Mouse (Mus musculus) lung, embryonic 16.5 days (tissue): Measurements from ENCODE around the gene Tppp2. TPM values are rescaled to one million over a fixed set of nuclear protein-coding genes. Genes with fewer than 3 reads are reported as not detected.

ENCODE experiments used
- ATAC-seq: fragments of 200-750 bp; cut with Nextera tagmentation; 2 replicates; pipeline ENCODE4 v1.8.0; 2017; ENCODE audit warnings: low read depth, mild to moderate bottlenecking, moderate library complexity
- H3K27ac ChIP-seq: fragments of 300-500 bp; sonication (generic); 2 replicates; pipeline ENCODE4 v1.5.1; 2014; ENCODE audit warnings: mild to moderate bottlenecking, control low read depth, low read length
- H3K27me3 ChIP-seq: fragments of 300-500 bp; sonication (generic); 2 replicates; pipeline ENCODE4 v1.6.1; 2014; ENCODE audit warnings: low read depth, low read length, mixed read lengths; ENCODE audit not compliant: control insufficient read depth, insufficient read depth
- H3K36me3 ChIP-seq: fragments of 300-500 bp; sonication (generic); 2 replicates; pipeline ENCODE4 v1.6.1; 2014; ENCODE audit warnings: low read length; ENCODE audit not compliant: control insufficient read depth, insufficient read depth
- H3K4me1 ChIP-seq: fragments of 300-500 bp; sonication (generic); replicated peaks from 2 replicates; pipeline ENCODE4 v1.6.1; 2014; ENCODE audit warnings: low read length, mixed read lengths; ENCODE audit not compliant: control insufficient read depth, insufficient read depth
- H3K4me2 ChIP-seq: fragments of 300-500 bp; sonication (generic); 2 replicates; pipeline ENCODE4 v1.6.1; 2014; ENCODE audit warnings: low read depth, low read length, control low read depth
- H3K4me3 ChIP-seq: fragments of 300-500 bp; sonication (generic); 2 replicates; pipeline ENCODE4 v1.5.1; 2014; ENCODE audit warnings: mild to moderate bottlenecking, low read length, control low read depth
- H3K9ac ChIP-seq: fragments of 300-500 bp; sonication (generic); 2 replicates; pipeline ENCODE4 v1.6.1; 2014; ENCODE audit warnings: low read length, control low read depth
- H3K9me3 ChIP-seq: fragments of 300-500 bp; sonication (generic); 2 replicates; pipeline ENCODE4 v1.6.1; 2016; ENCODE audit warnings: low read length; ENCODE audit not compliant: control insufficient read depth
- WGBS: fragments of 180-500 bp; shearing (Covaris S2); extraction: QIAGEN DNeasy Blood & Tissue Kit; methylation state at CpG from one replicate; pipeline ENCODE4 v1.1.7; 2014; 5-methylcytosine and 5-hydroxymethylcytosine counted together
- polyA plus RNA-seq: library from polyadenylated mRNA; unstranded; fragments of >200 nt; fragmentation: Nextera tagmentation; extraction: Ambion mirVana; gene quantifications from 2 replicates; pipeline ENCODE4 v1.2.1, GENCODE M21; 2015

The Tppp2 gene
- polyA plus RNA-seq, 1 experiment from 2014 or later = not detected

GRCm38 (mm10) chr14:51930824-51931223 is 12.6 kb downstream of the Tppp2 start:
- H3K4me1 ChIP-seq = peaks cover 21% of the 10 kb centered on the region
- H3K9ac ChIP-seq = no peak overlapping the region
- no peaks in the 10 kb centered on the region for H3K27me3 ChIP-seq
- no peak overlapping the region for H3K4me3 ChIP-seq
- no peak overlapping the region for H3K4me2 ChIP-seq
- no peak overlapping the region; the same call in 1 of the 2 replicates for H3K27ac ChIP-seq
- 32% methylated on average over 5 of the region's 5 CpGs for WGBS
- H3K36me3 ChIP-seq = no peaks in the 10 kb centered on the region
- H3K9me3 ChIP-seq = no peaks in the 10 kb centered on the region
- peak; percentile 75 for ATAC-seq

- no peaks in the 10 kb centered on the region for H3K27me3 ChIP-seq
- no peak overlapping the region for H3K4me3 ChIP-seq
- H3K36me3 ChIP-seq = no peaks in the 10 kb centered on the region
- no peaks in the 10 kb centered on the region for H3K9me3 ChIP-seq
- H3K4me2 ChIP-seq = no peak overlapping the region
- ATAC-seq = no peak
- H3K9ac ChIP-seq = peak overlapping the region; percentile 39
- WGBS = 25% methylated on average over 10 of the region's 10 CpGs
- peak overlapping the region; percentile 61 for H3K27ac ChIP-seq
- H3K4me1 ChIP-seq = peaks cover 21% of the 10 kb centered on the region
Measured at GRCm38 (mm10) chr14:51932092-51933020, 14.1 kb downstream of the Tppp2 start.

GRCm38 (mm10) chr14:51939005-51939404 is 20.8 kb downstream of the Tppp2 start:
- Histone ChIP-seq H3K4me2 (no peak overlapping the region), H3K9me3 (no peaks in the 10 kb centered on the region), H3K4me3 (no peak overlapping the region), H3K4me1 (no peaks in the 10 kb centered on the region; the same call in 1 of the 2 replicates), H3K27ac (no peak overlapping the region), H3K36me3 (no peaks in the 10 kb centered on the region), H3K27me3 (no peaks in the 10 kb centered on the region), H3K9ac (no peak overlapping the region)
- WGBS = 85% methylated on average over 9 of the region's 9 CpGs
- ATAC-seq = no peak

GRCm38 (mm10) chr14:51940944-51941560 is 22.8 kb downstream of the Tppp2 start:
- H3K27me3 ChIP-seq = no peaks in the 10 kb centered on the region
- H3K36me3 ChIP-seq = no peaks in the 10 kb centered on the region
- WGBS = 40% methylated on average over 8 of the region's 8 CpGs
- no peak overlapping the region for H3K9ac ChIP-seq
- no peak overlapping the region for H3K4me2 ChIP-seq
- peak; percentile 23; the same call in 1 of the 2 replicates for ATAC-seq
- no peaks in the 10 kb centered on the region; the same call in 1 of the 2 replicates for H3K4me1 ChIP-seq
- H3K9me3 ChIP-seq = no peaks in the 10 kb centered on the region
- no peak overlapping the region for H3K4me3 ChIP-seq
- no peak overlapping the region for H3K27ac ChIP-seq

- H3K27me3 ChIP-seq = no peaks in the 10 kb centered on the region
- no peaks in the 10 kb centered on the region for H3K36me3 ChIP-seq
- no peak overlapping the region for H3K27ac ChIP-seq
- H3K9ac ChIP-seq = no peak overlapping the region
- no peak overlapping the region for H3K4me3 ChIP-seq
- H3K4me2 ChIP-seq = no peak overlapping the region
- no peaks in the 10 kb centered on the region for H3K9me3 ChIP-seq
- no peak for ATAC-seq
- H3K4me1 ChIP-seq = no peaks in the 10 kb centered on the region; the same call in 1 of the 2 replicates
- WGBS = 68% methylated on average over 9 of the region's 9 CpGs
Measured at GRCm38 (mm10) chr14:51941577-51941976, 23.4 kb downstream of the Tppp2 start.

GRCm38 (mm10) chr14:51942236-51942635 is 24.0 kb downstream of the Tppp2 start:
- H3K4me1 ChIP-seq = no peaks in the 10 kb centered on the region; the same call in 1 of the 2 replicates
- no peaks in the 10 kb centered on the region for H3K27me3 ChIP-seq
- no peak overlapping the region for H3K9ac ChIP-seq
- WGBS = 43% methylated on average over 7 of the region's 7 CpGs
- H3K9me3 ChIP-seq = no peaks in the 10 kb centered on the region
- ATAC-seq = no peak
- no peaks in the 10 kb centered on the region for H3K36me3 ChIP-seq
- H3K27ac ChIP-seq = no peak overlapping the region
- no peak overlapping the region for H3K4me2 ChIP-seq
- H3K4me3 ChIP-seq = no peak overlapping the region

GRCm38 (mm10) chr14:51943336-51943735 is 25.1 kb downstream of the Tppp2 start:
- ATAC-seq = no peak
- no peaks in the 10 kb centered on the region; the same call in 1 of the 2 replicates for H3K4me1 ChIP-seq
- no peak overlapping the region for H3K4me3 ChIP-seq
- no peaks in the 10 kb centered on the region for H3K27me3 ChIP-seq
- H3K27ac ChIP-seq = no peak overlapping the region
- no peaks in the 10 kb centered on the region for H3K9me3 ChIP-seq
- H3K36me3 ChIP-seq = no peaks in the 10 kb centered on the region
- no peak overlapping the region for H3K4me2 ChIP-seq
- H3K9ac ChIP-seq = no peak overlapping the region
- 63% methylated on average over 6 of the region's 6 CpGs for WGBS

- Histone ChIP-seq H3K4me1 (no peaks in the 10 kb centered on the region; the same call in 1 of the 2 replicates), H3K9me3 (0 out of 2 replicates have a peak, but pooled peaks cover 5% of the 10 kb centered on the region), H3K9ac (no peak overlapping the region), H3K4me2 (no peak overlapping the region), H3K27ac (no peak overlapping the region), H3K36me3 (no peaks in the 10 kb centered on the region), H3K4me3 (no peak overlapping the region), H3K27me3 (no peaks in the 10 kb centered on the region)
- no peak for ATAC-seq
- WGBS = 87% methylated on average over 2 of the region's 2 CpGs
Measured at GRCm38 (mm10) chr14:51960316-51960715, 42.1 kb downstream of the Tppp2 start.

GRCm38 (mm10) chr14:51967400-51967799 is 49.2 kb downstream of the Tppp2 start:
- ATAC-seq = peak; percentile 57
- WGBS = 62% methylated on average over 3 of the region's 3 CpGs

More at GRCm38 (mm10) chr14:51967400-51967799, 49.2 kb downstream of the Tppp2 start:
- H3K27me3 ChIP-seq = no peaks in the 10 kb centered on the region
- H3K9me3 ChIP-seq = no peaks in the 10 kb centered on the region
- H3K4me3 ChIP-seq = no peak overlapping the region
- no peaks in the 10 kb centered on the region for H3K36me3 ChIP-seq
- no peak overlapping the region for H3K27ac ChIP-seq
- H3K4me2 ChIP-seq = no peak overlapping the region
- H3K4me1 ChIP-seq = 0 out of 2 replicates have a peak, but pooled peaks cover 2% of the 10 kb centered on the region
- H3K9ac ChIP-seq = no peak overlapping the region
